Mouse (Mus musculus): ENCODE data around the gene Lenep.

- TF ChIP-seq MAZ (IDR thresholded peaks at IDR 0.05; ENCODE audit: low read depth, low read length) (no peak), ZMIZ1 (IDR thresholded peaks at IDR 0.05; ENCODE audit: low read depth, low read length) (no peak), POLR2A (IDR thresholded peaks at IDR 0.05; ENCODE audit: low read depth, low read length) (no peak), ELF1 (IDR thresholded peaks at IDR 0.05; ENCODE audit: low read depth, low read length) (no peak), CTCF (conservative IDR thresholded peaks at IDR 0.05 in 1 of 2, IDR thresholded peaks at IDR 0.05 in 1 of 2; ENCODE audit: low read depth in 2 of 2, low read length in 2 of 2) (no peak), RCOR1 (conservative IDR thresholded peaks at IDR 0.05; ENCODE audit: low read depth, low read length) (no peak), NELFE (IDR thresholded peaks at IDR 0.05; ENCODE audit: low read depth, low read length) (no peak), ZNF384 (IDR thresholded peaks at IDR 0.05; ENCODE audit: low read depth, low read length) (no peak), BHLHE40 (IDR thresholded peaks at IDR 0.05; ENCODE audit: low read depth, low read length) (no peak), ZC3H11A (IDR thresholded peaks at IDR 0.05; ENCODE audit: low read depth, low read length) (no peak), GABPA (IDR thresholded peaks at IDR 0.05; ENCODE audit: insufficient replicate concordance, low read depth, low read length) (no peak), EP300 (IDR thresholded peaks at IDR 0.05; ENCODE audit: low read length) (no peak)
These were observed 38.0 kb downstream of the Lenep start for GRCm38 (mm10) chr3:89364631-89365030.
